Mouse (Mus musculus): ENCODE measurements around the gene Sh3bp5.

DNA sequence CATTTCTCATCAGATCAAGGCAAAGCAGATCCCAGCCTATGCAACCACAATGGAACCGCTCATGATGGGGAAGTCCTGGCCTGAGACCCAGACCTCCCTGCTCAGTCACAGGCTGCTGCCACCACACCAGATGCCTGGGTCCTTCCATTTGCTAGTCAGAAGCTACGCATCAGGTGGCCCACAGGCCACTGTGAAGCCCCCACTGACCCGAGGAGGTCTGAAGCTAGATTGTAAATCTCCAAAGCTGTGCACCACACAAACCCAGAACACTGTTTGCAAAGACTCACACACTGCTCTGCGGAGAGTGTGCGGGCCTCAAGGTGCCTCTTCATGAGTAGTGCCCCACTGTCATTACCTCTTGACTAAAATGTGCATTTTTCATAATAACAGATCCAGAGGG lies 50.5 kb downstream of the Sh3bp5 start:
- TF ChIP-seq POLR2A (IDR thresholded peaks at IDR 0.05; ENCODE audit: low read depth, low read length) (no peak), CTCF (conservative IDR thresholded peaks at IDR 0.05; ENCODE audit: insufficient read depth, insufficient read length, low read depth, low read length) (no peak)

All from kidney, adult 2 months (tissue).